ENCODE assay signal across 3 mouse cellular contexts in the genomic region with DNA sequence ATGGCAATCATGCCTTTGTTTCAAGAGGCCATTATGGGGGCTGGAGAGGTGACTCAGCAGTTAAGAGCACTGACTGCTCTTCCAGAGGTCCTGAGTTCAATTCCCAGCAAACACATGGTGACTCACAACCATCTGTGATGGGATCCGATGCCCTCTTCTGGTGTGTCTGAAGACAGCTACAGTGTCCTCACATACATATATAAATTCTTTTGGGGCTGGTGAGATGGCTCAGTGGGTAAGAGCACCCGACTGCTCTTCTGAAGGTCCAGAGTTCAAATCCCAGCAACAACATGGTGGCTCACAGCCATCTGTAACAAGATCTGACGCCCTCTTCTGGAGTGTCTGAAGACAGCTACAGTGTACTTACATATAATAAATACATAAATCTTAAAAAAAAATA.
TF ChIP-seq lines count a peak whose summit lies in the region.

No protein-coding gene starts in this region.

TF ChIP-seq in CH12.LX, 34 proteins besides CTCF, POLR2A, EP300 and RAD21:
- TF ChIP-seq TBP (conservative IDR thresholded peaks at IDR 0.05; ENCODE audit: low read depth, low read length) = 0 out of 2 replicates have a peak, but pooled peaks have one; percentile 55

TF ChIP-seq in ES-E14, 5 proteins besides CTCF, POLR2A, EP300 and RAD21:
- peak; percentile 55; the same call in 1 of the 2 replicates for TF ChIP-seq MAFK (IDR thresholded peaks at IDR 0.05; ENCODE audit: insufficient read depth, low read depth, low read length)

TF ChIP-seq in MEL, 35 proteins besides CTCF, POLR2A, EP300 and RAD21:
- peak; percentile 75 for TF ChIP-seq TBP (IDR thresholded peaks at IDR 0.05; ENCODE audit: low read depth, low read length)
